Mouse (Mus musculus) thymus, postnatal 25 days (tissue): ENCODE measurements around the gene Foxd4.
"Not testable (repeated sequence)": the region's sequence is repeated elsewhere in the genome, so short reads cannot be mapped to it uniquely, and the experiment has no call there.

Source experiments
- DNase-seq: peaks from one replicate; pipeline ENCODE4 v3.0.0; 2022

The Foxd4 gene

DNA sequence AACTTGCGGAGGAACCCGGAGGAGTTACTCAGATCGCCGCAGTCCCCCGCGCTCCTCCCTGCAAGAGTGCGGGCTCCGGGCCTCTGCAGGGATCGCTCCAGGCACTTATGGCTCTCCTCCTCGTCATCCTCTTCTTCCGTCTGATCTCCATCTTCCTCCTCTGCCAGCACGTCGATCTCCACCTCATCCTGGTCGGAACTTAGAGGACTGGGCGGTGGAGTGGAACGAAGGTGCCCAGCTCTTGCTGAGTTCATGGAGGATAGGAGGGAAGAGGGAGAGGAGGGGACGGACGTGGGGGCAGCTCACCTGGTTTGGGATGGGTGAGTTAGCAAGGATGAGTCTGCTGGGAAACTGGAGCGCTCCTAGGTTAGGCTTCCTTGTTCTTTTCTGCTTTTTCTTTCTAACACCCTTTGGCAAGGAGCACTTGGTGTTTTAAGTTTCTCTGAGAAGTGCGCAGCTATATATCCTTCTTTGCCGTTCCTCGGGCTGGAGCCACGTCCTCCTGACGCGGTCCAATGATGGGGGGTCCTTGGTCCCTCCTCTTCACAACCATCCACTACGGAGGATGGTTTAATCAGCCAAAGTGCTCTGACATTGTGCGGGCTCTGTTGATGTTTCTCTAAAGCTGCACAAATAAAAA, at the start of gene Foxd4:
Foxd4 (minus strand) TSS at position 617 of the 640 bp plus-strand sequence.
- DNase-seq = no peak

- no peak for DNase-seq
Observed at GRCm38 (mm10) chr19:24945521-24946262, 44.7 kb upstream of the Foxd4 start.

GRCm38 (mm10) chr19:24937084-24937483, 36.1 kb upstream of the Foxd4 start:
- DNase-seq = no peak

DNA sequence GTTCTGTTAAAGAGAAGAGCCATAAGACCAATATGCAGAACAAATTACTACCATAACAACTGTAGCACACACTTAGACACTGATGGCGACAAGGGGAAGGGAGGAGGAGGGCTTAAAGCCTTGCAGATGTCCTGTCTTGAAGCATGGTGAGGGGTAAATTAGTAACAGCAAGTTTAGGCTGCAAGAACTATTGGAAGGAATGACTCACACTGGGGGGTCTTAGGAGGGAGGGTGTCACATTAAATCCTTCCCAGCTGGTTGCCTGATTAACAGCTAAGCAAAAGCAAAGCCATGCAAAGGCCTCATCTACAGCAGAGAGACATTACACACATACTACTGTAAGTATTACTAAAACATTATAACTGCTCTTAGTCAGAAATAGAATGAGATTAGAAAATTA, 28.0 kb upstream of the Foxd4 start:
- no peak for DNase-seq

DNA sequence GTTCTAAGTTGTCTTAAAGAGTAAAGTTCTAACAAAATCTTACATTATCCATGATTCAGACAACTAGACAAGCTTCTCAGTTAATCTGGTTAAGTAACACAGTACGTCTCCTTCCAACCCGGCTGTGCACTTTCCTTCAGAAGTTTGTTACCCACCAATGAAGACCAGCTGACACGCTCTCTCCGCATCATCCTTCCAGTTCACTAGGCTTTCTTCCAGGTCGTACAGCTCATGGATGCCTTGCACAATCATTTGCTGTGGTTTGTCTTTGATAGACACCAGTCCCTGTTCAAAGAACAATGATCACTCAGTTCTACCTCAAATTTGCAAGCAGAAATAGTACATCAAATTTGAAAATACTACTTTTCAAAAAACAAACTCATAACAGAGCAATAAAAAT, 19.9 kb upstream of the Foxd4 start:
- DNase-seq = no peak

- DNase-seq = no peak
Observed at GRCm38 (mm10) chr19:24908385-24909155, 7.6 kb upstream of the Foxd4 start.

- DNase-seq = no peak
Observed at GRCm38 (mm10) chr19:24907655-24908054, 6.7 kb upstream of the Foxd4 start.

- no peak for DNase-seq
Observed at GRCm38 (mm10) chr19:24902821-24903220, 1.8 kb upstream of the Foxd4 start.

DNA sequence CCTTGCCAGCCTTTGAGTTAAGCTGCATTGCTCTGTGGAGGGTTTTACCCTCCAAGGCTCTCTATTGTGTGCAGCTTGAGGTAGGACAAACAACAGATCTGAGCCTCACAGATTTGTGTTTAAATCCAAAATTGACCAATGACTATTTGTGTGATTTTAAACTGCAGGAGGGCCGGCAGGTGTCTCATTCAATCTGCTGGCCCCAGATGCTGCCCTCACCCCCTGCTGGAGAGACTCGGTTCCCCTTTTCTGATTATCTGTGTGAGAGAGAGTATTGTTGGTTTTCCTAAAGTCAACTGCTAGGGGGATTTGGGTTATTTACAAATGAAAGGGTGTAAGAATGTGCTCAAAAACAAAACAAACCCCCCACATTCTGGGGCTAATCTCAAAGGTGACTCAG, 1.3 kb upstream of the Foxd4 start:
- DNase-seq = no peak

DNA sequence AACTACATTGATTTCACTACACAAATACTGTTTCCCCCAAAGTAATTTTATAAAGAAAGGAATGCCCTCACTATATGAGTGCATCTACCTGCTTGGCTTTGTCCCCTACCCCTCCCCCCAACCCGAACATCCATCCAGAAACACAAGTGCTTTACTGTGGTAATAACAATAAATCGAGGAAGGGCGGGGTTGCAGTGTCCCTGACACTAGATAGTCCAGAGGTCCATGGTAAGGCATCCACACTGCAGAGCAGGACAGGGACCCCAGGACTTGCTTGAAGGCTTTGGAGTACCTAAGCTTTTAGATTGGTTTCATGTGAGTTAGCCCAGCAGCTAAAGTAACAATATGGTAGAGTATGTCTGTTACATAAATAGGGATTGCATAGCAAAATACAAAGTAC, 669 bp upstream of the Foxd4 start:
- DNase-seq = no peak

- DNase-seq = no peak
Observed at GRCm38 (mm10) chr19:24899578-24900544, 1.1 kb downstream of the Foxd4 start.

DNA sequence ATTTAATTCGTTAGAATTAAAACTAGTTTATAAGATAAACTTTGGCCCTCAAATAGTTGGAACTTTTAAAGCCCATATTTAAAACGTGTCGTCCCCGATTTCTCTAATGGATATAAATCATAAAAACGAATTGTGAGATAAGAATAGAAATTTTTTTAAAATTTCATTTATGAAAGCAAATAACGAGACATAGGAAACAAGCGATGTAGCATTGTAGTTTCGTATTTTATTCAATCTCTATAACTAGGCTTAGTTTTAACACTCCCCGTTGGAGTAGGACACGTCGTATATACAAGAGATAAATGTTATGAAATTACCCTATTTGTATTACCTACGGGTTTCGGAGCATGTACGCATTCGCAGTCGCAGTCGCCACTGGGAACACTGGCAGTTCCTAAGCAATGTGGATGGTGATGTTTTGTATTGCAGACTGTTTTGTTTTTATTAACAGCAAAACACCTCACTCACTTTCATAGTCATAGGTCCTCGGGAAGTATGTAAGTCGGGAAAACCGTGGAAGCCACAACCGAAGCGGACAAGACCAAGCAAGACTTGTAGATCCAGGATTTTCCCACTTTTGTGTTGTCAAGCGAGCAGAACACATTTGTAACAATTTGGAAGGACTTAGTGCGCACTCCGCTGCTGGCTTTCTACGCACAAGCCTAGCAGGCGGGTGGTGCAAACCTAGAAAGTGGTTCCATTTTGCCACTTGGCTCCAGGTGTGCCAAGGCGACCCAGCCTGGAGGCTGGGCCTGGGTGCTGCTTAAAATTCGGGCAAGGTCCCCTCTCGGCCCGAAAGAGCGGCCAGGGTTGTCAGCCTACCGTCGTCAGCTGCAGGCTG, 2.0 kb downstream of the Foxd4 start:
- no peak for DNase-seq

- DNase-seq = no peak
Observed at GRCm38 (mm10) chr19:24897896-24898736, 2.9 kb downstream of the Foxd4 start.

DNA sequence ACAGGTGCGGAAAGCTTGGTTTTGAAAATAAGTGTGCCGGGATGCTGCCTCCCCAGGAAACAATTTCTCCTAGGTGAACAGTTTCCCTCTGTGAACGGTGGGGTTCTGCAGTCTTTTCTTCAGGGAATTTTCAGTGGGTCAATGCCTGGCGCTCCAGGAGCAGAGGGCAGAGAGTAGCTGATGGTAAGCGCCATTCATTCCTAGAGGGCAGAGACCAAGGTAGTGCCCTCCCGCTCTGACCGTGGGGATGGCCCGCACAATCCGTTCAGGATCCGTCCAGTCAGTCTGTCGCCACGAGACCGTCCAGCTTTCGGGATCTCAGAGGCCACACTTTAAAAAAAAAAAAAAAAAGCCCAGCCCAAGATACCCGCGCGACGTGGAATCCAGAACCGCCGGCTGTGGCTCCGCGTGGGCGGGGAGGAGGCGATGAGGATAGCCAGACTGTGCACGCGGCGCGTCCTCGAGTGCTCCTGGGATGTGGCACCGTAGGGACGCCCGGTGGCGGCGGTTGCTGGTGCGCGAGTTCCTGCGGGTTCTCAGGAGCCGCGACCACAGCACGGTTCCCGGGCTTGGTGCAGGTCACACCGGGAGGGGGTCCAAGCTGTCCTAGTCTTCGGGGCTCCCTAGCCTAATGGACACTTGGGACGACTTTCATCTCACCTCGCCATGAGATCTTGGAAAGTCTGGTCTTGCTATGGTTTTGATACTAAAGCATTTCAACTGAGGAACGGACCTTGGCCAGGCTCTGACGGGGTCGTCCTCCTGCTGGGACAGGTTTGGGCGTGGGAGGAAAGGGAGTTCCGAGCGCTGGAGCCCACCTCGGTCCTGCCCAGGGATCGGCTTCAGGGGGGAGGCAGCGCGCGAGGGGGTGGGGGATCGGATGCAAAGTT, 3.7 kb downstream of the Foxd4 start:
- DNase-seq = no peak

- no peak for DNase-seq
Observed at GRCm38 (mm10) chr19:24896536-24896935, 4.5 kb downstream of the Foxd4 start.

DNA sequence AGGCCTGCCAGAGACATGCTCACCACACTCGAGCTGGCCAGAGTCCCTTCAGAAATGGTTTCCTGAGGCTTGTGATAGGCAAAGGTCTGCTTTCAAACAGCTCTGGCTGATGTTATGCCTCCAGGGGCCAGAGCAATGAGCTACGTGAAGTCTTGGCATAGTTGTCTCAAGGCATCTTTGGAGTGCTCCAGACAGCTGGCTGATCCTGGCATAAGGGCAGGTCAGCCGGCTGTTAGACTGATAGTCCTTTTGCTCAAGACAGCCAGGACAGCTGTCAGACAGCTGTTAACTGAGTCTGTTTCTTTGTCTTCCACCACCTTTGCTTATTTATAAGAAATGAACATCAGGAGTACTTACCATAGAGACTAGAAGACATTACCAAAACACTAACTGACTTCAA, 14.1 kb downstream of the Foxd4 start:
- no peak for DNase-seq

- DNase-seq = peak; percentile 38
Observed at GRCm38 (mm10) chr19:24885504-24885903, 15.5 kb downstream of the Foxd4 start.

GRCm38 (mm10) chr19:24881237-24881636, 19.8 kb downstream of the Foxd4 start:
- no peak for DNase-seq

DNA sequence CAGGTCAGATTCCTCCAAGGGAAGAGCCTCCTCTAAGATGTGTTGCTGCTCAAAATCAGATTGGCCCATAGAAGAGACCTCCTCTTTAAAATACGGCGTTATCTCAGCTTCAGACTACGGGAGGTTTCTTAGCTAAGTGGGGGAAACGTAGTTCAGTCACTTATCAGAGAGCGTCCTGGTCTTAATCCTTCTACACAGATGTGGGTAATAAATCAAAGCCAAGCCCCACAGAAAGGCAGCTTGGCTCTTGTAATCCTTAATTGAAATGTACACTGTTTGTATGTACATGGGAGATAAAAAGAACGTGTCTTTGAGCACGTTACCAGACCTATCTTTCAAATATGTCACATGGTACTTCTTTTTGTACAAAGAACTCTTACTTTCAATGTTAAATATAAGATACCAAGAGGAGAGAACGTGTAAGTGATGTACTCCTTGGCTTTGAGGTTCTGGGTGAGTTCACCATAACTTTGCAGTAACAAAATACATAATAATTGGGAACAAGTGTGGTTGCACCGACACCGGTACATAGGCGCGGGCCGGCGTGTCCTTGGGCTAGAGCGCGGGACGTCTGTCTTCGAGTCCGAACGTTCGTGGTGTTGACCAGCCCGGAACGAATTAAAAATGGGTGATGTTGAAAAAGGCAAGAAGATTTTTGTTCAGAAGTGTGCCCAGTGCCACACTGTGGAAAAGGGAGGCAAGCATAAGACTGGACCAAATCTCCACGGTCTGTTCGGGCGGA, 25.7 kb downstream of the Foxd4 start, which contains the start of gene Gm10053:
Gm10053 (plus strand) TSS at position 558 of the 742 bp plus-strand sequence.
- not testable (repeated sequence) for DNase-seq
